Mouse (Mus musculus) cerebellum, adult 11 months (tissue): ENCODE measurements around the gene Prkcq.

Experiments
- DNase-seq: peaks from one replicate; pipeline ENCODE4 v3.0.0; 2022

Gene Prkcq

DNA sequence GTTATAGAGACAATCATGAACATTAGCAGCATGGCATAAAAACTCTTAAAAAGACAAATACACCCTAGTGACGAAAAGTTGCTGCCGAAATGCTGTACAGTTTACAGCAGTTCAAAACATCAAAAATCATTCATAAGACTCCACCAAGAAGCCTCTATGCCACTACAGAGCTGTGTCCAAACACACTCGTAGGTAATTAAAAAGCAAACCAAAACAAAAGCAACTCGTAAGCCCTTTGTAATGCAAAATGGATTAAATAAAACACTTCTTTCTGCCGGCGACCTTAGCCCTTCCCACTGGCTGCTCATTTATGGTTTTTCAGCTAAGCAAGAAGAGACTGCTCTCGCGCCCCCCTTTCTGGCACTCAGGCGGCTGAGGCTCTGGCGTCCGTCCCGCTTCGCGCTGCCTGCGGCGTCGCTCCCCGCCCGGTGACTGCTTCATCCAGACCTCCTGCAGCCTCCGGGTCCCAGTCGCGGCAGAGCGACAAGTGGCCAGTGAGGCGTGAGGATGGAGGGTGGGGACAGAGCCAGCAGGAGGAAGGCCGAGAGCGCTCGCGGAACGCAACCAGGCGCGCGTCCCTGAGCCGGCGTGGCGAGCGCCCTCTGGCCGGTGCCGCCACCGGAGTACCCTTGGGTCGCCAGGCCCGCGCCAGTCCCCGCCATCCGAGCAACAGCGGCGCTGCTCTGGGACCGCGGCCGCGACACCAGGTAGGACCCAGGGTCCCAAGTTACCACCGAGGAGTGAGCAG, at the start of gene Prkcq:
Gene Prkcq, plus strand, starts transcription at position 355 of the 748 bp plus-strand sequence.
- peak; percentile 6 for DNase-seq

DNA sequence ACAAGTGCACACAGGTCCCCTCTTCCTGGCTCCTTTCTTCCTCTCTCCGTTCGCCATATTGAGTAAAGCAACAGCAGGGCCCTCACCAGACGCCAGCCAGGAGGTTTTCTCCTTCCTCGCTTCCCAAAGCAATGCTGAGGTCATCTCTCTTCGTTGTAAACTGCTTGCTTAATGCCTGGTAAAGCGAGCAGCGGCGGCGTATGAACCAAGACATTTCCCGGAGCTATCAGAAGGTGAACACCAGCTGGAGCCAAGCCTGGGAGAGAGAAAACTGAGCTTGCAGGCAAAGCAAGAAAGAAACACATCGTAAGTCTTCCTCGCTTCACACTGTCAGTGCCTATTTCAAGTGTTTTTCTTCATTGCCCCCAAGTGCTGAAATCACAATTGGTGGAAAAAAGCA, 41.0 kb upstream of the Prkcq start:
- no peak for DNase-seq

DNA sequence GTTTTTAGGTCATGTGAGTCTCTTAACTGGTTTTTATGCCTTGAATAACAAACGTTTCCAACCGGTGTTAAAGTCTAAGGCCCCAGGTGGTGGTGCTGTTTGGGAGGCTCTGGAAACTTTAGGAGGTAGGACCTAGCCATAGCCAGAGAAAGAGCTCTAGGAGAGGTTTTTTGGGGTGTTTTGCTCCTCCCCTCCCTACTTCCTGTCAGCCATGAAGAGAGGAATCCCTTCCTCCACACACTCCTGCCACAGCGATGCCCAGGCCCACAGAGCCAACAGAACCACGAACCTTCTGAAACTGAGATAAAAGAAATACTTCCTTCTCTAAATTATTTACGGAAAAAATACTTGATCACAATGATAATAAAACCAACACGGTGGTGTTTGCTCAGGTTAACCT, 36.2 kb upstream of the Prkcq start:
- no peak for DNase-seq

DNA sequence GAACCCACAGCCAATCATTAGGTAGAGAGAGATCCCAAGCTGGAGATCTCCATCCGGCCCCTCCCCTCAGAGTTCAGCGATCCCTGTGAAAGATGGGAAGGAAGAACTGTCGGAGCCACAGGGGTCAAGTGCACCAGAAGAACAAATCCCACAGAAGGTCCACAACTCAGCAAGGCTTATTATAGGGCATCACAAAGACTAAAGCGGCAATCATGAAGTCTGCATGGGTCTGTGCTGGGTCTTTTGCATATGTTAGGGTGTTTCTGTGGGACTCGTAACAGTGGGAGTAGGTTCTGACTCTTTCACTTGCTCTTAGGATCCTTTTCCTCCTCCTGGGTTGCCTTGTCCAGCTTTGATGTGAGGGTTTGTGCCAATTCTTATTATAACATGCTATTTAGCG, 33.8 kb upstream of the Prkcq start:
- no peak for DNase-seq

DNA sequence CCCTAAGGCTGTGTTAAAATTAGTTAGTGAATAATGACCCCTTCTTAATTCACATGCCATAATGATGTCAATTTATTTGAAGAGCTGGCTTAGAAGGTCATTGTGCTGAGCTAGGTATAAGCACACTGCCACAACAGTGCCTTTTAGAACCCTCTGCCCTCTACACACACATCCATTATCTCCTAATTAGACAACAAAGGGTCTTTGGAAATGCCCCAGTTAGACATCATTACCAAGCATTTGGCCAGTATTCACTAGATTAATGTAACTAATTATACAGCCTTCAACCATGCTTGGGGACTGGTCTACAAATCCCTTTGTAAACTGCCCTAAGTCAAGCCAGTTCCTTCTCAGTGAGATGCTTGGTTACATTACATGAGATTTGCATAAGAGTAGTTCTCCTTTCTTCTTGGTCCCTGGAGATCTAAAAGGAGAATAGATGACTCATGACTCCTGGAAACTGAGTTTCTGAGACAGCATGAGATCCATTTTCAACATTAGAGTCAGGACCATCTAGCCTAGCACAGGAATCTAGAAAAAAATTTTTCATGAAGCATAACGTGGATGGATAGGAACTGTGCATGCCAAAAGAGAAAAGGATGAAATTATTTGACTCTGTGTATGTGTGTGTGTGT, 32.3 kb upstream of the Prkcq start:
- no peak for DNase-seq

DNA sequence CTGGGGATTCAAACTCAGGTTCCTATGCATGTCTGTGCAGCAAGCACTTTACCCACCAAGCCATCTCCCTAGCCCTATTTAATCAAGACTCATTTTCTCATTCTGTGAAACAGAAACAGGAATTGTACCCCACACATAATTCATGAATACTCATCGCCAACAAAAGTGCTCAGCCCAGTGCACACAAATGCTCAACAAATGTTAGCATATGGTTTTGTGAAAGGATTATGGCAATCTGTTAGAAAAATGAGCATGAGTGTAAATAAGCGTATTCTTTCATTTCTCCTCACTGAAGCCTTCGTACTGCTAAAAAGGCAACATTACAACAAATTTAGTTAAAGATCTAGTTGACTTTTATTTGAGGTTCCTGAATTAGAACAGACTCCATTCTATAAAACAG, 31.5 kb upstream of the Prkcq start:
- no peak for DNase-seq

DNA sequence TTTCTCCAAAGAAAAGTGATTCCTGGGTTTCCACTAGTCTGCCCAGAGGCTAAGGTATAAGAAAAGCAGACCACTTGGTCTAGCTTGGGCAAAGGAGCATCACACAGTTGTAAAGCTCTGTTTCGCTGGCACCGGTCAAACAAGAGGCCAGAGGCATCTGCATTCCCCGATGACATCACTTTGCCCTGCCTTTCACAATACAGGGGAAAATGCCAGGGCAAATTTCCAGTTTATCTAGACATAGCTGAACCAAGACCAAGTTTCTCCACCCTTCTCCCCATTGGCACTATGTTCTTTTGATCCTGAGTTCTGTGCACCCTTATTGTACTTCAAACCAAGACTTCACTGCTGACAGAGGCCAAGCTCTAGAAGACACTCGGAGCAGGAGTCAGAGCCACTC, 22.8 kb upstream of the Prkcq start:
- DNase-seq, result no peak

DNA sequence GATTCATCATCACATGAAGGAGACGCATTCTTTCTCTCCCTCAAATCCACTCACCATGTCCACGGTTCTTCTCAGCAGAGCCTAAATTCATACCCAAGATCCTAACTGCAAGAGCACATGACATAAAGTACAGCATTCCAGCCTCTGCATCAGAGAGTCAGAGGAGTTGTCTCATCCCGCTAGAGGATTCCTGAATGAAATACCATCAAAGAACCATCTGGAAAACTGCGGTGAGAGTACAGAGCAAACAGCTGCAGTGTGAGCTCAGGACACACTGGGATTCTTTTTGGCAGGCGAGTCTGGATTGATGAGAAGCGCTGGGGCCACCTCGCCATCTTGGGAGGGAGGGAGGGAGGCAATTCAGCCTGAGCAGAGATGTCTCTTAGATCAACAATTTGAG, 20.9 kb upstream of the Prkcq start:
- no peak for DNase-seq

DNA sequence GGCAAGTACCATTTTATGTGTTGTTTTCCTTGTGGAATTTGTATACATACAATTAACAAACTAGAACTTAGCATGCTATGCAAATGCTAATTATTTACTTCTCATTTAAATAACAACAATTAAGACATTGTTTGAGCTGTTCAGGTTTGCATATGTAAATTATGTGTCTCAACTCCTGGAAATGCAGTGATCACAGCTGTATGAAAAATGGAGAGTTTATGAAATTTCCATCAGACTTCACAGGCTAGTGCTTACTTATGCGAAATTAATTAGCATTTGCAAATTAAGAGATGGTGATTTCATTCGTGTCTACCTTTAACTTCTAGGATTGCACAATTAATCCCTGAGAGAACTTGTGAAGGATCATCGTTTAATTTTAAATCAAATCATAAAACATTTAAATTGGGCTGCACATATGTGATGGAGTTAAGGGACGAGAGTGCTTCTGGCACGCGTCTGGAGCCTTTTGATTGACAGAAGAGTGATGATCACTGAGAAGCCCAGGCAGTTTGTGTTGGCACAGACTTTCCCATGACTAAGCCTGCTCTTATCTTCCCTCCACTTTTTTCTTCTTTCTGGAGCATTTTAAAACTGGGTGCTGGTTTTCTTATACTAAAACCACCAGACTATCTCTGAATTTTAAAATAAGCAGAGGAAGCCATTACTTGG, 20.1 kb upstream of the Prkcq start:
- no peak for DNase-seq

DNA sequence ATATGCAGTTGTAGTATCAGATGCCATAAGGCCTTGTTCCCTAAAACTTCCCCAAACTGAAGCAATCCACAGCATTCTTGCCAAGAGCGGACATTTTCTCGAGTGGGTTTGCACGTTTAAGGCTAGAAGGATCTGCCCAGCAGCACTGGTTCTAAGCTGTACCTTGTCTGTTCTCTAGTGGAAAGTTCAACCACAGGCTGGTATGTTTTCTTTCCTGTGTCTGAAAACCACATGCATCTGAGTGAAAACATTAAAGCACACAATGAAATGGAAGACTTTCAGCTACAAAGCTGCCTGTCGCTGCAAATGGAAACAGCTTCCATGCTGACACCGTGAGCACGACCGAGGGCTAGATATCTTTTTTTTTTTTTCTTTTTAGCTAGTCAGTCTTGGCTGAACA, 12.3 kb upstream of the Prkcq start:
- no peak for DNase-seq

DNA sequence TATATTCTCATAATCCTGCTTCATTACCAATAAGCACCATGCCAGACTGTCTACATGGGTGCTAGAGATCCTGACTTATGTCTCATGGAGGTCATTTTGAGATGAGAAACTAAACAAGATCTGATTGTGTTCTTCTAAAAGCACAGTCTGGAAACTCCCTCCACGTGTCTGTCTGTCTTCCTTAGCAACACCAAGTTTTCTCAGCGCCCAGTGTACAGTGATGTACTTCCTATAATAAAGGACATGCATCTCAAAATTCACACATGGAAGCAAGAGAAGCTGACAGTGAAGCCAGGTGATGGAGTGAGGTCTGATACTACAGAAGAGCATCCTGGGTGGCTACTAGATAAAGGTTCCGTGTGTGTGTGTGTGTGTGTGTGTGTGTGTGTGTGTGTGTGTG, 11.2 kb upstream of the Prkcq start:
- no peak for DNase-seq

DNA sequence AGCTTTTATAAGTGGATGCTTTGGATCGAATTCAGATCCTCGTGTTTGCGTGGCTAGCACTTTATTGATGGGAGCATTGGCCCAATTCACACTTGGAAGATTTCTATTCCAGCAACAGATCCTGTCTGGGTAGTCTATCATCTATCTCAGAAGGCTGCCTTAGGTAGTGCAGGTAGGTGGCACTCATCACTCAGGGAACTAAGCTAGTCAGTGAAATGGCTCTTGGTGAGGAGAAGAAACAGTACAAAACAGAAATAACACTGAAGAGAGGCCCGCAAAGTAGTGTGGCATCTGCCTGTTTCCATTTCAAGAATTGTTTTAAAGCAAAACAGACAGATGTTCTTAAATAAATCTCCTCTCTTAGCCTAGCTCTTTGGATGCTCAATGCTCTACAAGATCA, 10.6 kb upstream of the Prkcq start:
- DNase-seq, result no peak

DNA sequence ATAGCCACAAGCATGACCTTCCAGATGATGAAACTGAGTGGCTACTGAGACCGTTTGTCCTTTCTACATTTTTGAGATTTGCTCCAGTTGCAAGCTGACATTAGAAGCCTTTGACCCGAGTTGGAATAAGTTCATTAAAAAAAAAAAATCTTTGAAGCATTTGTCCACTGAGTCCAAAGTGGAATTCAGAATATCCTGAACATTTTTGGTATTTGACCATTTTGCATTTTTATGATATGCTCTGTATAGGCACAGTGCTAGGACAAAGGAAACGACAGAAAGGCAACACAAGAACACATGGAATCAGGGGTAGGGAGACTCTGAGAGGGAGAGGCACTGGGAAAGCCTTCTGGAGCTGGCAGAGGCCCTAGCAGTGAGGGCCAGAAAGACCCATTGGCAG, 9.2 kb upstream of the Prkcq start:
- no peak for DNase-seq

DNA sequence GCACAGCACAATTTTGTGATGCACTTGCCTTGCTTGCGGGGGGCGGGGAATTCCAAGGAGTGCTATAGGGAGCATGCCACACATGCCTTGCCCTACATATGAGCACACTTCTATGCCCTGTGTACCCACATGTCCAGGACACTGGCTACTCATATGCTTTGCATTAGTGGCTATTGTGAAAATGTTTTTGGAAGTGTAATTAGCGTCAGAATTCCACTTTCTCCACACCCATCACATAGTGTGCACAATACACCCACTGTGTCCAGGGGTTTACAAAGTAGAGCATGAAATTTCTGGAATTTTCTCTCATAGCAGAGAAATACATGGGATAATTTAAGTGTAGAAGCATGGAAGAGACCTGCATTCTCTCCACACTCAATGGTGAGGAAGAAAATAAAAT, 7.7 kb upstream of the Prkcq start:
- DNase-seq, result no peak

DNA sequence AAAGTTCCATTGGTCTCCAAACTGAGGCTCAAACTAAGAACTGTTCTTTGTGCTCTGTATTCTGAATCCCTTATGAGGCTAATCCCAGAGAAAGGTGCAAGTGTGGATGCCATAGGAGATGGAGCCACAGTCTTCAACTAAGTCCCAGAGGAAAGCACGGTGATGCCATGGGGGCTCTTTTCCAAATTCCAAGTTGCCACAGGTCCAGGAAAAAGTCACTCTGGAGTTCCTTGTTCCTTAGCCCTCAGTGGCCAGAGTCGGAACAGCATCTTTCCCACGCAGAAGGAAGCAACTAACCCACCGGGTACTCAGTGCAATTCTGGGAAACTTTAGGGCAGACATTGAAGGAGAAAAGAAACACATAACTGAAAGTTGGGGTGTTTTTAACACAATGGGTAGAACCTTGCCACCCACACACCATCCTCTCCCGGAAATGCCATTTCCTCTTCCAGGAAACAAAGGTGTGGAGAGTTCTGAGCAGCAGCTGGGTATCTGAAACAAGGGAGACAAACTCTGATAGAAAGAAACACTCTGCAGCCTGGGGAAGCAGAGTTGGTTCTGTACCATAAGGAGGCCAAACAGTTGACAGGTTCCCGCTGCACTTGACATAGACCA, 2.1 kb upstream of the Prkcq start:
- no peak for DNase-seq

DNA sequence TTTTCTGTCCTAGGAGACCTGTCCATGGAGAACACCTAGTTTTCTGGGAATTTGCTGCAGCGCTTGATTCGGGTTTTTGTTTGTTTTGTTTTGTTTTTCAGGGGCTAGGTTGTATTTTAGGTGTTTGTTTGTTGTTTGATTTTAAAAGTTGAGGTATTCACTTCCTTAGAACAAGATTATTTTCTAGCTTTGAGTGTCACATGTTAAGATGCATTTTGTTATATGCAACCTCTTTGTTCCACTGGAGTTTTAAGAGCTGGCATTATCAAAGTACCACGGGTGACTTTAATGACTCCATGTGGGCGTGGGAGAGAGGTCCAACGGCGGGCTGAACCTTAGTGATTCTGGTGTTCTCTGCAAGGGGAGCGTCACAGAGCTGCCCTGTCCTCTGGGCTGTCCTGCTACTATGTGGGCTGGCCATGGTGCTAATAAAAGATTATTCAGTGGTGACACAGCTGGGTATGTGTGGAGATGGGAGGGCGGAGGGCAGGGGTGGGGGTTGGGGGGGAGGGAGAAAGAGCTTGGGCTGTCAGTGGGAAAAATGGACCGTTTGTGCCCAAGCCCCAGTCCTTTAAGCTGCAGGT, 1.0 kb downstream of the Prkcq start:
- no peak for DNase-seq

DNA sequence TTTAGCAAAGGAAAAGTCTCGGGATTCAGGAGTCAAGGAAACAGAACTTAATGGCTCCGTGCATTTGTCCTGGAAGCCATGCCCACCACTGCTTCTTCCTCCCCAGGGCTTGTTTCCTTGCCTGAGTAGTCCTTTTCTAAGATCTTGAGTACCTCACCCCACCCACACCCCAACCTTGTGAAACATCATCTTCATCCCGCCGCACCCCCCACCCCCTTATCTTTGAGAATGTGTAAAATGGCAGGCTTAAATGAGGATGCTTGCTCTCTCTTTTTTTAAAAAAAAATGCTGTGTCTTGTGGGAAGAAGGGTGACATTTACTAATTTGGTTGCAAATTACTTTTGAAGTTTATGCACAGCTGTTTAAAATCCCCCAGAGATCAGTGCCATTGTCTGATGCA, 1.6 kb downstream of the Prkcq start:
- no peak for DNase-seq

DNA sequence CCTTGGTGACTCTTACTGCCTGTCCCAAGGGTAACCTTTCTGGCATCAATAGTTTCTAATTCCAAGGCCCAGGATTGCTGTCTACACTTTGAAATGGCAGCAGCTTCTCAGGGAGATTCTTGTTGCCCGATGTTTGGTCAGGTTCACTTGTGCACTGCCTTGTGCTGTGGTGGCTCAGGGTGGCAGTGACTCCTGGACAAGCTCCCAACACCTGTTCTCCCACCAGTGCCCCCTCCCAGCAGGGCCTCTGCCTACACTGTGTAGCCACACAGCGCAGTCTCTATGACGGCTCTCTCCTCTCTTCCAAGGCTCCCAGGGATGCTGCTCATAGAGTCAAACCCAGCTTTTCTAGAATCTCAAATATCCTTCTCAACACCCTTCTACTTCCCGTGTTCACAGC, 2.2 kb downstream of the Prkcq start:
- no peak for DNase-seq

DNA sequence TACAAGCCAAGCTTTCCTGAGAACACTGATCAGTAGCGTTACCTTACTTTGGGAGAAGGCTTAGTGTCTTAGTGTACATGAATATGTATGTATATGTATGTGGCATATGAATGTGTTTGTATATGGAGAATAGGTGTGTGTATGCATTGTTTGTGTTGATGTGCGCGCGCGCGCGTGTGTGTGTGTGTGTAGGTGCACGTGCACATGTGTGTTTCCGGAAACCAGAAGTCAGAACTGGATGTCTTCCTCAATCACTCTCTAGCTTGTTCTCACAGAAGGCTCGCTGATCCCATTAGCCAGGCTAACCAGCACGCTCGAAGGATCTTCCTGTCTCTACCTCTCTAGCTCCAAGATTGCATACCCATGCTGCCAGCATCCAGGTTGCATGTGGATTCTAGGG, 6.0 kb downstream of the Prkcq start:
- no peak for DNase-seq

DNA sequence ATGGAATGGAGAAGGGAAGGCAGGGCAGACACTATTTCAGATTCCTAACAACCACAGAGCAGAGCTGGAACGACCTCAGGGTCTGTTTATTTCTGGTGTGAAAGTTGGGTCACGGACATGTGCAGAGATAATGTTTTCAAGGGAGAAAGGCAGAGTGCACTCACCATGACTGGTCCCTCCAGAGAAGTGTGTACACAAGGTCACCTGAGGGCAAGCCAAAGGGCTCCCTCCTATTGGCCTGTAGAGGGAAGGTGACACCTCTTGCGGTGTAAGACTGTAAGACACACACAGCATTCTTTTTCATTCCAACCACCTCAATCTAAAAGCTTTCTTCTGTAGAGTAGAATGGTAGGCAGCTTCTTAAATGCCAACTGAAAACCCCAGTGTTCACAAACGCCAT, 9.6 kb downstream of the Prkcq start:
- no peak for DNase-seq

DNA sequence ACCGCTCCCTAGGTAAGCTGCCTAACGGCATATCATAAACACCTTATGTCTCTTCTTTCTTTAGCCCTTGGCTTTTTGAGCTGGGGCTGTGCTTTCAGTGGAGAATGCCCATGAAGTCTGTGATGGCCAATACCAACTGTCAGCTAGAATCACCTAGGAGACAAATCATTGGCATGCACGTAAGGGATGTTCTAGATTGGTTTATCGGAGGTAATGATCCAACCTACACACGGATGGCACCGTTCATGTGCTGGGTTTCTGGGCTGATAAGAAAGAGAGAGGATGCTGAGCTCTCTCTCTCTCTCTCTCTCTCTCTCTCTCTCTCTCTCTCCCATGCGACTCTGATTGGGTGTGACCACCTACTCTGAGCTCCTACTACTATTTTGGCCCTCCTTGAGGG, 10.2 kb downstream of the Prkcq start:
- no peak for DNase-seq

DNA sequence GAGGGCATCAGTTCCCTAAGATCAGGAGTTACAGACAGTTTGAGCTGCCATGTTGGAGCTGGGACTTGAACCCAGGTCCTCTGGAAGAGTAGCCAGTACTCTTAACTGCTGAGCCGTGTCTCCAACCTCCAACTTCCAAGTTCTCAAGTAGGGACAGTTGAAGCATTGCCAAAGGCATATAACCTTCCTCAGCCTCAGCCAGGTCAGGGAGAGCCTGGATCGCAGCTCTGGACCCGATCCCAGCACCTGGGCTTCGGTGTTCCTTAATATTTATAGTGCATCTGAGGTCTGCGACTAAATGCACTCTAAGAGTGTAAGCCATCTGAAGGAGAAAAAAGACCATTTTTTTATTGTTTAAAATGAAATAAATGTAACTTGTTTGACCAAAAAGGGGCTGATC, 12.1 kb downstream of the Prkcq start:
- no peak for DNase-seq

DNA sequence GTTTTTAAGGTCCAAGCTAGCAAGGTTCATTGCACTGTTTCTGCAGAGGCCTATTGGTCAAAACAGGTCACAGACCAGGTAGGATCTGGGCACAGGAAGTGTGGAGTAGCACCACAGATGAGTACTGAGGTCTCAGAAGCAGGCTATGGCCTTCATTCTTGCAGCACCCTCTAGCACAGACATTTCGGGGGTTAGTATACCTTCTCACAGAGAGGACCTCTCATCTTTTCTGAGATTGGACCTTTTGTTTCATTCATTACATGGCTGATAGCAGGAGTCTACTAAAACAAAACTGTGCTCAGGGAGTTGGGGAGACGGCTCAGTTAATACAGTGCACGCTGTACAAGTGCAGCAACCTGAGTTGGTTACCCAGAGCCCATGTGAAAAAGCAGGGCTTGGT, 14.7 kb downstream of the Prkcq start:
- DNase-seq, result no peak

DNA sequence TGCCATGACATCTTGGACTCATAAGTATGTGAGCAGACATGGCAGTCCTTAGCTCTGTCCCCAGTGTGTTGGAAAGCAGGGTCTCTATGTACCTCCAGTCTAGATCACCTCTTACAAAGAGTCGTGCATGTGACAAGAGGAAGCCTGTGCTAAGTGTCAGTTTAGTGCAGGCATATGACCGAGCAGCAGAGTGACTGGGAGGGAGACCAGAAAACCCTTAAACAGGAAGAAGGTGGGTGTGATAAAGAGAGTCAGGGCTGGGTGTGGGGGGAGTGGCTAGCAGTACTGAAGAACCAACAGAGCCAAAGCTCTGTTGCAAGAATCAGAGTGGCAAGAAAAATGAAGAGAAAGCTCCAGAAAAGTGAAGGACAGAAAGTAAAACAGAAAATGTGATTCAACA, 15.3 kb downstream of the Prkcq start:
- DNase-seq, result no peak
